Mouse (Mus musculus) induced T-regulatory cell, adult 2 months (primary cell): ENCODE data around the gene Mark1.

Experiments
- DNase-seq: peaks from one replicate; pipeline ENCODE4 v3.0.0-alpha.2; 2012; ENCODE audit warnings: low read depth

Gene Mark1

DNA sequence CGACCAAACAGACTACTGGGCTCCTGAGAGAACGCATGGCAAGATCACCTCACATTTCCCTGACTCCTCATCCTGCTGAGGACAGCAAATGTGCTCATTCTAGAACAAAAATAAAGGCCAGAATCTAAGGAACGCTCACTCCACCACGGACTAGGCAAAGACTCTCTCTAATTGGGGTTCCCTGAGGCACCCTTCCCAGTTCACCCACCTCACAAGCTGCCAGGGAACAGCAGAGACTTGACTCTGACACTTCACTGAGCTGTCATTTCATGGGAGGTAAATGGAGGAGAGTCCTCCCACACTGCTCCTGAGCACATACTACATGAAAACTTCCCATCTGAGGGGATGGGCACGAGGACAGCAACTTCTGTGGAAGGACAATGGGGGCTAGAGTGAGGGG is 37.5 kb downstream of the Mark1 start:
- DNase-seq: no peak

DNA sequence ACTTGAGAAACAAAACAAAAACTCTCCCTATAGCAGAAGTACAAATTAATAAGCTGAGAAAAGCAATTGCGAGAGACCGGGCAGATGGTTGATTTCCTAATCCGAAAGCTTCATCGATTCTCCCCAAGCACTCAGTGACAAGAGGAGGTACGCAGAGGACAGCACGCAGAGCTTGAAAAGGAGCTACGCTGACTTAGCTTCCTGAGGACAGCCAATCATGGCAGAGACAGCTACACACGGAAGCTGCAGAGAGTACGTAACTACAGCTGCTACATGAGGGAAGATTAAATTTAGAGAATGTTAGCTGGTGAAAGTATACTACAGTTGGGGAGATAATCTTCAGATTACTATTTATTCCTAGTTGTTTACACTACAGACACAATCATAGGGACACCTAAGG is 40.6 kb downstream of the Mark1 start:
- no peak for DNase-seq

DNA sequence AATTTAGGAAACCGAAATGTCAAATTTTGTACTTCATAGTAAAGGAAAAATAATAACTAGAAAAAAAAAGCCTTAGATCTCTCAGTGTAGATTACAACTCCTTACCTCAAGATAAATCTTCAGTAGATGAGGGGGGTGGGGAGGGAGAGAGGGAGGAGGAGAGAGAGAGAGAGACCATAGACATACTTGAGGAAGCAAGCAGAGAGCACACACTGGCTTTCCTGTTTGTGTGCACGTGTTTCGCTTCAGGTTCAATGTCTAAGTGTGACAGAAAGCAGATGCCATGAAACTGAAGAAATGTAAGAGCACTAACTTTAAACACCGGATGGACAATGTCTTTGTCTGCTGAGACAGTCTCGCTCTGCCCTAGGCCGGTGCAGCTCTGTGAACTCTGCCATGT is 41.0 kb downstream of the Mark1 start:
- DNase-seq: no peak

DNA sequence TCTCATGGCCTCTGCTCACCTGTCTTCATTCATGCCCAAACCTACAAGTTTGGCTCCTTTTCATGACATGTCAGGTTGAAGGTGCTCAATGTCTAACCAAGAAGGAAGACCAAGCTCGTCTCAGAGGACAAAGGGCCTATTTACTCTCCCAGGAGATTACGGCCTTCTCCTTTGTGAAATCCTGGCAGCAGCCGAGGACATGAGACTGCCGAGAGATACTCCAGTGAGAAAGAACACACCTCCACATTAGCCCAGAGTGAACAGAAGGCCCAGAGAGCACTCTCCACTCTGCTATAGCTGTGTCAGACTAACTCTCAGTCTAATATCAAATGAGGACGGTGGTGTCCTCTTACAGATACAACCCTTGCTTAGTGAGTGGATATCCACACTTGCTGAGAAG is 47.6 kb downstream of the Mark1 start:
- no peak for DNase-seq

DNA sequence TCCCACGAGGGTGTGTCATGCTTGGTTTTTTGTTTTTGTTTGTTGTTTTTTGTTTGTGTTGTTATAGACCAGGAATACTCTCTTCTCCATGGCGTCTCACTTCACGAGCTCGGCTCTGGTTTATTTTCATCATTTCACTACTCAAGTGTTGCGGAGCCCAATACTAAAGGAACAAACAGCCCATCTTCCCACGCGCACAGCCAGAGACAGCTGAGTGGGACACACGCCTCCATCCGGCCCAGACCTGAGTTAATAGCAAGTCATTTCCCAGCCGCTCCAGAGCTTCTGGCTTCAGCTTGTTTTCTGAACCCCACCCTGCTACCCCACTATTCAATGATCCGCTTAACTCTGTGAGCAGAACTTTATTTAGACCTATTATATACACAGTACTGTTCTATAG is 48.3 kb downstream of the Mark1 start:
- no peak for DNase-seq

DNA sequence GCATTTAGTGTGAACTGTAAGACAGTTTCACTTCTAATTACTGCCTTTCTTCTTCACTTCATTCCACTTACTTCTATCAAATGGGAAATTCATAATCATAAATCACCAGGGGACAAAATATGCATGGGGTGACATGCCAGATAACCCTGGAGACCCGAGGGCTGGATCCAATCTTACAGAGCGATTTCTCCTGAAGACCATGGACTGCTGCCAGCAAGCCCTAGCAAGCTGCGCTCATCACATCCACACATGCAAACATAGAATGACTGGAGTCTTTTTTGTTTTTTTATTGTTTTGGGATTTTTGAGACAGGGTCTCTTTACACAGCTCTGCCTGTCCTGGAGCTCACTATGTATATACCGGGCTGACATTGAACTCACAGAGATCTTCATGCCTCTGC is 61.3 kb downstream of the Mark1 start:
- DNase-seq: no peak

DNA sequence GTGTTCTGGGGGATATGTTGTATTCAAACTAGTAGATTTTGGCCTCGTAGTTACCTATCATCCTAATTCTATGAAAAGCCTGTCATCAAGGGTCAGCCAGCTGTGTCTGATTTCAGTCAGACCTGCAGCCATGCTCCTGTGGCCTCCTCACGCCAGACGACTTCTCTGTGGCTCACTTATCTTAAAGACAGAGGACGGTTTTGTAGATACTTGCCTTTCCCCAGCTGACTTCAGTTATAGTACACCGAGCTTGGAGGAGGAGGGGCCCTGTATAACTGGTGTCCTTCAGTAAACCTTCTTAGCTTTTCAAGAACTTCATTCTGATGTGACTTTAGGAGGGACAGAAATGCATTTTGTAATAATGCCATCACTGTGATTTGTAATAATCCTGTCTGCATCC is 63.4 kb downstream of the Mark1 start:
- DNase-seq: no peak

DNA sequence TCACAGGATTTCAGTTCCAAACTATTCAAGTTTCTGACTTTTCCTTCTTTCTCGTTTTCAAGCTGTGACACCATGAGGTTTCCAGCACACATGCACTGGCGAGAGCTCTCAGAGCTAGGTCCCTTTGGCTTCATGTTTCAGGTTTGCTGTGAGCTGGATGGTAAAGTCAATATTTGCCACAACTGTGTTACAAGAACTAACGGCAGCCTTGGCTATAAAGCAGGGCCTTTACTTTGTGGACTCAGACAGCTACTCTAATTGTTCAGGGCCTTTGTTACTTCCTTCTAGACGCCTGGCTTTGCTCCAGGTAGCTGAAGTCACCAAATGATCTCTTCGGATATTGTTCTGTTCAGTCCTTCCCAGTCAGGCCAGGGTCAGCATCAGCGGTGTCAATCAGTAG is 63.9 kb downstream of the Mark1 start:
- DNase-seq: no peak

DNA sequence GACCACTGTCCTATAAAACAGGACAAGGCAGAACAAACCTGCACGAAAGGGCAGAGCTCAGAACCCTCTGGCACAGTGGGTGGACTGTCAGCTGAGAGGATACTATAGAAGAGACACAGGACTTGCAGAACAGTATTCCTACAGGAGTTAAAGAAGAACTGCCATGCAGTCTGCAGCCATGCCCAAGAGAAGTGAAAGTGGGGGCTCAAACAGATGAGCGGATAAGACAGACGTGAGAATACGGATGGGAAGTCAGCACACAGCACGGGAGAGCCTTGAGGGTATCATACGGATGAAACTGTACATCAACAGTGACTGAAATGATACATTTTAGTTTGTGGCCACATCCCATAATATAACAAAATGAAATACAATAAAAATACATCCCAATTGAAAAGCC is 68.3 kb downstream of the Mark1 start:
- DNase-seq: no peak

DNA sequence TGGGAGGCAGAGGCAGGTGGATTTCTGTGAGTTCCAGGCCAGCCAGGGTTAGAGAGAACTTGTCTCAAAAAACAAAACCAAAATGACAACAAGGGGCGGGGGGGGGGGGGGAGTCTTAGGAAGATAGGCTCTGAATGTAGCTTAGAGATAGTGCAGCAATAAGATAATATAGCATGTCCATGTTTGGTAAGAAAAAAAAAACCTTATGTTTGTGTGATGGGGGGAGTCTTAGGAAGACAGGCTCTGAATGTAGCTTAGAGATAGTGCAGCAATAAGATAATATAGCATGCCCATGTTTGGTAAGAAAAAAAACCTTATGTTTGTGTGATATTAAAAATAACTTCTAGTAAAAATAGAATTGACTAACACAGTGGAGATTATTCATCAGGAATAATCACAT is 71.0 kb downstream of the Mark1 start:
- DNase-seq: no peak

DNA sequence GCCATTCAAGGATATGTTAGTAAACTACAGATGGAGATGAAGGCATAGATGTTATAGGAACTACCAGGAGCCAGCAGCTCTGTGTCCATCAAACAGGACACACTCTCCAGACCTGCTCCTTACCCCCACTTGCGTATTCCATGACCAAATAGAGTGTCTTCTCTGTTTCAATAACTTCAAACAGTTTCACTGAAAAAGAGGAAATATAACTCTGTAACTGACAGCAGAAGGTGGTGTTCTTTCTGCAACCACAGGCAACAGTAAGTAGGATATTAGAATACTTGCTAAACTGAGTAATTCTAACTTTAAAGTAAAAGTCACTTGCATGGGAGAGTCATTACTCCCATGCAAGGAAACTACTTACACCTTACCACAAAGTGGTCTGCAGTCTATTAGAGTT is 71.5 kb downstream of the Mark1 start:
- DNase-seq: no peak

DNA sequence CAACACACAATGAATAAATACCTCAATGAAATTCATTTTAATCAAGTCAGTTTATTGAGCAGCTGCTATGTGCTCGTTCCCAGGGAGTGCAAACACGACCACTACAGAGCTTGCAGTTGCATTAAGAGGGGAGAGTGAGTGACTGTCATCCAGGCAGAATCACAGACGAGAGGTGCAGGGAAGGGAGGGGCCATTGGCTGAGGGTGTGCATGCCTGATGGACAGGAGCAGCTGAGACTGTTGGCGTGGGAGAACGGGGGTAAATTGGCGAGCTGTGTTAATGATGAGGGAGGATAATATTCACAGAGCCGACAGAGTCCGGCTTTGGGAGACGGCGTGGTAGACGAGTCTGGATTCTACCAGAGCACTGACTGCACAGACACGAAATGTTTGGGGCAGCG is 76.5 kb downstream of the Mark1 start:
- no peak for DNase-seq

DNA sequence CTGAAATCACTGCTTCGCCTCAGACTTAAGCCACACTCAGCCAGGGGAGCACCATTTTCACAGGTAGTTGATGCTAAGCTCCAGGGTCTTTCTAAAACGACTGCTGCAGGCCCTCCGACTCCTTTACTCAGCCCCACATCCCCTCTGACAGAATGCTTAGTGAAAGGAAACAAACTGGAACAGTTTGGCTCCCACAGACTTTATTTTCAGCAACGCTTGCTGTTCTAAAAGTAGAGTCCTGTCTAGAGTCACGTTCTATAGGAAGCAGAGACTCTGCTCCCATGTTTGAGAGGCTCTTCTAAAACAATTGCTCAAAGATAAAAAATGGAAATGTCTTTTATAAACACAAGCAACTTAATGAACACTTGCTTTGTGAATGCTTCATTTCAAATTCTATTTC is 79.3 kb downstream of the Mark1 start:
- no peak for DNase-seq

DNA sequence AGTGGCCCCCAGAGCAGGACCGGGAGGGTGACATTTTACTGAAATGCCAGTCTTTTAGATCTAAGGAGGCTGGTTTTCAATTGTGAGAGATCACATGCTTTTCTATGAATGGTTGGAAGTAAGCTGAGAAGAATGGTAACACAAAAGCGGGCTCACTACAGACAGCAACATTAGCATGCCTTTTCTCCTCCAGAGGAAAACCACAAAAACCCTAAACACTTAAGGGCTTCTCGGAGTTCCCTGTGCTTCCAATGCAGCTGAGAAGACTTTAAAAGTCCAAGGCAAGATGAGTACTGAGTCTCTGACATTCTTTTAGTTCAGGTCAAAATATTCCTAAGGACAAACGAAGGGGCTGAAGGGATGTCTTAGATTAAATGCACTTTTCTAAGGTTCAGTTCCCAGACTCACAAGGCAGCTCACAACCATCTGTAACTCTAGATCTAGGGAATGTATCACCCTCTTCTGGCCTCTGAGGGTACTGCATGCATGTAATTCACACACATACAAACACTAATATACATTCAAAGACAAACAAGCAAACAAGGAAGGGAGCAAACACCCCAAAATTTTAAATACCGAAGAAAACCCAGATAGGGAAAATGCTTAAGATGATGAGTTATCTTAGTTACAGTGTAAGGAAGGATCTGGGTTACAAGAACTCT is 81.0 kb downstream of the Mark1 start:
- peak; percentile 42 for DNase-seq

DNA sequence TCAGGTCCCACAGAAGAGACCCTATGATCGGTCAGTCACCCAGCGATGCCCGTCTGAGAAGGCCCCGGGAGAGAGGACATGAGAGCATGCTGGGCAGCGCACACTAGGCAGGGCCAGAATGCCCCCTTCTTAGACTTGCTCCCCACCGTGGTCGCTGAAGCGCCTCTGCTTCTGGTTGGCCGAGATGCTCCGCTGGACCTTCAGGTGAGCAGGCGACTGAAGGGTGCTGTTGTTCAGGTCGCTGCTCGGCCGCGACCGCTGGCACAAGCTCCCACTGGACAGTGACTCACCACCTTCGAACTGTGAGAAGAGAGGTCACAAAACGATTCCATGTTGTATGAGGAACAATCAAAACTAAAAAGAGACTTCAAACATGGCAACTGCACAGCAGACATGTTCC is 87.0 kb downstream of the Mark1 start:
- DNase-seq: no peak

DNA sequence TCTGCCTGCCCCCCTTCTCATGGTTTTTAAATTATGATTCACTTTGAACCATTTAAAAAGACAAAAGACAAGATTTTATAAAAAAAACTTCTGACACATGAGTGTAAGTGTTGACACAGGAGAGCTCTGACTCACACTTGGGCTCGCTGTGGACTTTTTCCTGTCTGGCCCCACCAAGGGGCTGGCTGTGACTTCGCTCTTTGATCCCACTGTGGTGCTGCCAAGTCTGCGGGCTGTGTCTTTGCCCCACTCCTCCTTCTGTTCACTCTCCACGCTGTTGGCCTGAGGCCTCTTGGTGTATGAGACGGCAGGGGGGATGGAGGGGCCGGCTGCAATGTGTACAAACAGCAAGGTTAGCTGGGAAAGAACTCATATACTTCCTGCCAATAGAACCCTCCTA is 87.5 kb downstream of the Mark1 start:
- no peak for DNase-seq

DNA sequence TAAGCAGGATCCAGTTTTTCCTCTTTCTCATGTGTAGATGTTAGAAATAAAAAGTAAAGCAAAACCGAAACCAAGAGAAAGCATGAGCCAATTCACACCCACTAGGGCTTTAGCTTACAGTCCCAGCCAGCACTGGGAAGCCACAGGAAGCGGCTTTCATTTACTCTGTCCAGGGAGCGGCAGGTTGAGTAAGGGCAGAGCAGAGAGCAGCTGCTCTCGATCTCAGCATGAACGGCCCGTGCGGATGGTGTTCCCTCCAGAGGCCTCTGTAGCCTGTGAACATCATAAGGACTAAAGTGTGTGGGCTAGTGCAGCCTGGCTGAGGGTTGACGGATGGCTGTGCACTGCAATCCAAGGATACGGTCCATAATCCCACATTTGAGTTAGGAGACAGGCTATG is 90.8 kb downstream of the Mark1 start:
- DNase-seq: peak; percentile 23

DNA sequence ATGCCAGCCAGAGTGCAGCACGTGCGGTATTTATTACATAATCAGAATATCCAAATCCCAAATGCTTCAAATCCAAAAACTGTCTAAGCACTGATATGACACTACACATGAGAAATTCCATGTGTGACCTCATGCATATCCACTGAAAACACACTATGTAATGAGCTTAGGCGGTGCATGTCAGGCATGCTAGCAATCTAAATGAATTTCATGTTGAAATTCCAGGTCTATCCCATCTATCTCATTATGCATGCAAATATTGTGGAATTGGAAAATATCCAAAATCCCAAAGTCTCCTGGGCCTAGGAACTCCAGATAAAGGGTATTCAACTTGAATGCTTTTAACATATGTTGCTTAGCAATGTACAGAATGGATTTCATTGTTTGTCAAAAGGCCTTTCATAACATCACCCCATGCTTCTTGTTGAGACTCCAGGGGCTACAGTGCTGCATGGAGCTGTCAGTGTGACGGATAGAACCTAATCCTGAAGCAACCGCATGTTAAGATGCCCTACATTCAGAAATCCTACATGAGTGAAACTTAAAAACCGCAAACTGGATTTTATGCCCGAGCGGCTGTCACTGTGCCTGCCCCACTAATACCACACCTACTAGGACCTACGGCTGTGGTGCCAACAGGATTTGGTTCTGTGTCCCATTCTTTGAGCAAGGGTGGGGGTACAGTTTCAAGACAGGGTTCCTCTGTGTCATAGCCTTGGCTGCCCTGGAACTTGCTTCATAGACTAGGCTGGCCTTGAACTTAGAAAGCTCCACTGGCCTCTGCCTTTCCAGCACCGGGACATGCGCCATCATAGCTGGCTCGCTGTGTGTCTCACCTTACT is 93.2 kb downstream of the Mark1 start:
- no peak for DNase-seq

DNA sequence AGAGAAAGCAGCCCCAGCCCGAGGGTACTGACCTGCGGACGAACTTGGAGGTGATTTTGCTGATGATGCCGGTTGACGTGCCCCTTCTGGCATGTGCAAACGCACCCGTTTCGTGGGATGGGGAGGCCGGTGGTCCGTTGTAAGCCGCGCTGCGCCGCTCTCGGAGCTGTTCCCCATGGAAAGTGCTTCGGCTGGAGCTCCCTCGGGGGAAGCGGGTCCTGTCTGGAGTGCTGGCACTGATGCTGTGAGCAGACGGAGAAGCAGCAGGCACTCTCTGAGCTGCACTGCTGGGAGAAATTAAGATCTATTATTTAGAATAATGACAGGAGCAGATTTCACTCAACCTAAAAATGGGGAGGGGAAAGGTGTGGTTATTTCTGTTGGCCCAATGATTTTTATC is 94.0 kb downstream of the Mark1 start:
- no peak for DNase-seq

DNA sequence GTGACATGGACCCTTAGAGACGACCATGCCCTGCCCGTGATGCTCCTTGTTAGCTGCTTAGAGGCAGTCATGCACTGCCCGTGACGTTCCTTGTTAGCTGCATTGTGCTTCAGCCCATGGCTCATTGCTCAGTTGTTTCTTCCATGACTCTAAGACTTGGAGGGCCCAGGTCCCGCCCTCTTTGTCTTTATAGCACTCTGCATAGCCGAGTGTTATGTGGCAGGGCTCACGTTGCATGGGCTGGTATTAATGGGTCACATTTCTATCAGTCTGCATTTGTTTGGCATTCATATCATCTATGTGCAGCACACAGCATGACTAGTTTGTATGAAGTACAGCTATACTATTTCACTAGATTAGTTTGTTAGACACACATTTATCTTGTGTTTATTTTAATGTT is 95.7 kb downstream of the Mark1 start:
- no peak for DNase-seq

DNA sequence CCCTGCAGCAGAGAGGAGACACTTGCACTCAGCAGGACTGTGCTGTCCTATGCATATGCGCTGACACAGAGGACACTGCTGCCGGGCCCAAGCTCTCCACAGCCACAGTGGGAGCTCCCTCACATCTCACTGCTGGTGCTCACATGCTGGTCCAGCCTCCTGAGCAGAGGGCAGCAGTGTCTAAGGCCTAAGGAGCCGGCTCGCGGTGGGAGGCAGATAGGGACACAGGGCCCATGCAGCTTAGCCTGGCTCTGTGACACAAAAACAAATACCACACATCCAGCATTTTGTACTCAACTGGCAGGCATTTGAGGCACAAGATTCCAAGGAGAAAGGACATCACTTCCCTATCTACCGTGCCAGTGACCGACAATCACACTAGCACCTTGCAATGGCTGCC is 96.5 kb downstream of the Mark1 start:
- no peak for DNase-seq

DNA sequence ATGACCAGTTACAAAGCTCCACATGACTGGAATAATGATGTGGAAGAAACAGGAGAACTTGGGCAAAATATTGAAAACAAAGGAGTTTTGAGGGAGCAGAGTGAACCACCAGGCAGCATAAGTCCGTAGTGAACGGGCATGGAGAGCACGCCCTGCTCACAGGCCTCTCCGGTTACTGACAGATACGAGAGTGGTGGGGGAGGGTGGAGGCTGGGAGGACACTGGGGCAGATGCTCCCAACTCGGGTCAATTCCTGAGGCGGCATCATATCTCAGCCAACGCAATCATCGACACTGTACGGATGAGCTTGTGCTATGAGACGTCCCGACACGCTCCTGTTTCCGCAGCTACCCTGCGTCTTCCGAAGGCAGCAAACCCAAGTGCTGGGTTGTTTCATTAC is 102.0 kb downstream of the Mark1 start:
- no peak for DNase-seq

DNA sequence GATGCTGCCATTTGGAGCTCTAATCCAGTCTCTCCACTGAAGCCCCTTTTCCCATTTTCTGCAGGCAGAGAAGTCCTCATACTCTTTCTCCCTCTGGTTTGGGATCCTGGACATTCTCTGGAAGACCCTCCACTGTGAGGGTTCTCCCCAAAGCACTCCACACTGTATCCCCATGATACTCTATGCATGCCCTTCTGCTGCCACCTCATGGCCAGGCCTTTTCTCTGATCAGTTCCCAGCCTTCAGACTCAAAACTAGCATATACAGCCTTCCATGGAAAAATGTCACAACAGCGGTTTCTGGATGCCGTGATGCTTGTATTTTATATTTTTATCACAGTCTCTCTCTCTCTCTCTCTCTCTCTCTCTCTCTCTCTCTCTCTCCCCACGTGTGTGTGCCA is 107.4 kb downstream of the Mark1 start:
- no peak for DNase-seq

DNA sequence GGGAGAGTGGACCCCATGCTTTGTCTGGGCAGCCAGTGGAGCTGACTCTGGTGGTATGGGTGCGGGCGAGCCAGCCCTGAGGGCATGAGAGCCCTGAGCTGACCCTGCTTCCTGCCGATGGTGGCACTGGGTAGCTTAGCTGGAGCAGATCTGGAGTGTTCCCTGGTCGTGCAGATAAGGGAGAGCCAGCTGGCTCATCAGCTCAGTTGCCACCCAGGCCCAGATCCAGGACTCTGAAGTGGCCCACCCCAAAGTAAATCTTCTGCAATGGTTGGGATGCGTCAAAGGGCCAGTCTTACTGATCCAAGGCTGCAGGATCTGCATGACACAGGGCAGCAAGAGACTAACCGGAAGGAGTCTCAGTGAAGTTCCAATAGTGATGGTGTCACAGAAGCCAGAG is 109.9 kb downstream of the Mark1 start:
- DNase-seq: no peak
